Mouse (Mus musculus) embryonic facial prominence, embryonic 14.5 days (tissue): ENCODE data around the gene Zkscan8. TPM values are rescaled to one million over a fixed set of nuclear protein-coding genes. Genes with fewer than 3 reads are reported as not detected.
A peak's percentile ranks its signal among the peaks of the same experiment; 100 is the strongest.
"Not testable (repeated sequence)": the region's sequence is repeated elsewhere in the genome, so short reads cannot be mapped to it uniquely, and the experiment has no call there.

Experiments
- ATAC-seq: fragments of 200-750 bp; cut with Nextera tagmentation; 2 replicates; pipeline ENCODE4 v1.8.0; 2017; ENCODE audit warnings: low read depth, moderate number of reproducible peaks, moderate TSS enrichment
- DNase-seq: peaks from one replicate; pipeline ENCODE4 v3.0.0-alpha.2; 2015; ENCODE audit warnings: low spot score
- H3K27ac ChIP-seq: fragments of 300-500 bp; sonication (generic); replicated peaks from 2 replicates; pipeline ENCODE4 v1.5.1; 2014; ENCODE audit warnings: low read depth, mild to moderate bottlenecking, low read length, moderate library complexity
- H3K27me3 ChIP-seq: fragments of 300-500 bp; sonication (generic); replicated peaks from 2 replicates; pipeline ENCODE4 v1.6.1; 2014; ENCODE audit warnings: low read length; ENCODE audit not compliant: control insufficient read depth, insufficient read depth
- H3K36me3 ChIP-seq: fragments of 300-500 bp; sonication (generic); 2 replicates; pipeline ENCODE4 v1.6.1; 2014; ENCODE audit warnings: low read length, mixed read lengths; ENCODE audit not compliant: control insufficient read depth, insufficient read depth
- H3K4me1 ChIP-seq: fragments of 300-500 bp; sonication (generic); 2 replicates; pipeline ENCODE4 v1.6.1; 2014; ENCODE audit warnings: antibody characterized with exemption, low read length; ENCODE audit not compliant: control insufficient read depth, insufficient read depth
- H3K4me2 ChIP-seq: fragments of 300-500 bp; sonication (generic); 2 replicates; pipeline ENCODE4 v1.6.1; 2014; ENCODE audit warnings: low read depth, mild to moderate bottlenecking, low read length, moderate library complexity, mixed read lengths
- H3K4me3 ChIP-seq: fragments of 300-500 bp; sonication (generic); 2 replicates; pipeline ENCODE4 v1.5.1; 2014; ENCODE audit warnings: low read depth, mild to moderate bottlenecking, low read length
- H3K9ac ChIP-seq: fragments of 300-500 bp; sonication (generic); 2 replicates; pipeline ENCODE4 v1.6.1; 2014; ENCODE audit warnings: low read depth, mild to moderate bottlenecking, low read length, moderate library complexity, mixed read lengths
- H3K9me3 ChIP-seq: fragments of 300-500 bp; sonication (generic); 2 replicates; pipeline ENCODE4 v1.6.1; 2016; ENCODE audit warnings: low read length; ENCODE audit not compliant: control insufficient read depth
- WGBS: fragments of 180-500 bp; shearing (Covaris S2); extraction: QIAGEN DNeasy Blood & Tissue Kit; methylation state at CpG from one replicate; pipeline ENCODE4 v1.1.7; 2014; 5-methylcytosine and 5-hydroxymethylcytosine counted together
- polyA plus RNA-seq: library from polyadenylated mRNA; unstranded; fragments of >200 nt; fragmentation: Nextera tagmentation; extraction: Ambion mirVana; gene quantifications from 2 replicates; pipeline ENCODE4 v1.2.1, GENCODE M21; 2014

The Zkscan8 gene
- 8.5 and 9.8 TPM in 2 replicates for polyA plus RNA-seq

DNA sequence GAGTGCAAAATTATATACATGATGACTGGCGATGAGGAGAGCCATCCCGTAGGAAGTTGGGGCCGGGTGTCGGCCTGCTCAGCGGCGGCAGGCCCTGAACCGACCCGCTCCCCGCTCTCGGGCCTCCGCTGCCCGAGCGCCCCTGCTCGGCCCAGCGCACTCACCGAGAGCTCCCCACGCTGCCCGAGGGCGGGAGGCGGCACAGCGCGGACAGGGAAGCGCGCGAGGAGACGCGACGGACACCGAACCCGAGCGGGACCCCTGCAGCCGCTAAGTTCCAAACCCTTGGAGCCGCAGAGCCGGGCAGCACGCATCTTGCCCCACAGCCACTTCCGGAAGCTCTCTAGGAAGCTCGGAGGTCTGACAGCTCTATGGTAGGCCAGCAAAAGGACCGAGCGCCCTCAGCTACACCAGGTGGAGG is at the start of gene Zkscan8:
Gene Zkscan8, minus strand, starts transcription at position 340 of the 421 bp plus-strand sequence.
- peak within 1 kb of the TSS; percentile 96 for H3K27ac ChIP-seq
- H3K9ac ChIP-seq, result peak within 1 kb of the TSS; percentile 99
- DNase-seq (peak; percentile 94), ATAC-seq (peak; percentile 99)
- H3K4me1 ChIP-seq, result 0 out of 2 replicates have a peak, but pooled peaks cover 6% of the 10 kb centered on the region
- H3K4me3 ChIP-seq, result peak within 1 kb of the TSS; percentile 90
- WGBS, result 0% methylated on average over 22 of the region's 39 CpGs
- peaks cover 12% of the 10 kb centered on the region for H3K36me3 ChIP-seq
- no peaks in the 10 kb centered on the region for H3K9me3 ChIP-seq
- H3K4me2 ChIP-seq, result peak within 1 kb of the TSS; percentile 71
- no peaks in the 10 kb centered on the region for H3K27me3 ChIP-seq

DNA sequence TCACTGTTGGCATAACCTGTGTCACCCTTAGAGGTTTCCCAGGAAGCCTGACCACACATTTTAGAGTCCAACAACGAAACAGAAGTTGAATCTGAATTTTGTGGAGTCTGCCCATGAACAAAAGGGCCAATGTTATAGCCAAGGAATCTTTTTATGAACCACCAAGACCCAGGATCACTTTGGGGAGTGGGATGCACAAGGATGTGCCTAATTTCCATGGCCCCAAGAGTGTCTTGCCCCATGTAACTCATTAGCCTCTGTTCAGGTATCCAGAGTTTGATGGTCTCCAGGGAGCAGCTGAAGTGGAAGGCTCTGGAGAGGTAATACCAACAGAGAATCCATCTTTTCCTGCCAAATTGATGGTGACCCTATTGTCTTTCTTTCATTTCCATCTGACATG is 28.9 kb upstream of the Zkscan8 start, which contains the start of gene Olfr1535:
Gene Olfr1535, minus strand, starts transcription at position 101 of the 400 bp plus-strand sequence.
- H3K36me3 ChIP-seq, result no peaks in the 10 kb centered on the region
- no peaks in the 10 kb centered on the region for H3K27me3 ChIP-seq
- WGBS, result 41% methylated on average over 1 of the region's 1 CpGs
- H3K4me1 ChIP-seq, result no peaks in the 10 kb centered on the region
- no peaks in the 10 kb centered on the region for H3K9me3 ChIP-seq
- DNase-seq (no peak), ATAC-seq (no peak)
- no peak within 1 kb of the TSS for H3K4me2 ChIP-seq
- H3K4me3 ChIP-seq, result no peak within 1 kb of the TSS
- H3K27ac ChIP-seq, result no peak within 1 kb of the TSS
- no peak within 1 kb of the TSS for H3K9ac ChIP-seq

DNA sequence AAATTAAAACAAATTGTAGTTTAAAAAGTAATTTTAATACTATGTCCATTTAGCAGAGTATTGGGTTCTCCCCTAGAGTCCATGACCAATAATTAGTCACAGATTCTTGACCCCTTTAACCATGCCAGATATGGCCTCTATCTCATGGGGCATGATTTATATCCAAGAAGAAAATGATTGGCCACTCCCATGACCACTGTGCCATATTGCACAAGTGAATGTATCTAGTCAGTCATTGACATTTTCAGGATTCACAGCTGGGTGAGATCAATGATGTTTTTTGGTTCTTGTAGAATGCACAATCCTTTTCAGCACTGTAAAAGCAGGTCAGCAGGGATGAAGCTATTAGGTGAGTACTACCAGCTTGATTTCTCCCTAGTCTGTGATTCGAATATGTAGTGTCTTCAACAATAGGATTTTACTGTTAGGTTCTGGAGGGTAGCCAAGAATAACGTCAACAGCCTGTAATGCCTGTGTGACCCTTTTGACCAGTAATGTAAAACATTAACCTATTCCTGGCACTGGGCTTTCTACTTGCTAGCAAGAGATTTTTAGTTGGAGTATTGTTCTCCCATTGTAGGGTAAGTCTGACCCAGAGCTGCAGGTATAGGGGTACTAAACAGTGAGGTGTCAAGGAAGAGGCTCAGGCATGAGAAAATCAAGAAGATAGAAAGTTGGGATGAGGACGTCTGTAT is 19.6 kb upstream of the Zkscan8 start:
- no peaks in the 10 kb centered on the region for H3K36me3 ChIP-seq
- ATAC-seq (no peak), DNase-seq (no peak)
- no peak overlapping the region for H3K9ac ChIP-seq
- no peak overlapping the region for H3K4me3 ChIP-seq
- H3K4me1 ChIP-seq, result no peaks in the 10 kb centered on the region
- no peak overlapping the region for H3K27ac ChIP-seq
- H3K4me2 ChIP-seq, result no peak overlapping the region
- no peaks in the 10 kb centered on the region for H3K27me3 ChIP-seq
- no peaks in the 10 kb centered on the region for H3K9me3 ChIP-seq
- WGBS, result 50% methylated on average over 3 of the region's 3 CpGs

DNA sequence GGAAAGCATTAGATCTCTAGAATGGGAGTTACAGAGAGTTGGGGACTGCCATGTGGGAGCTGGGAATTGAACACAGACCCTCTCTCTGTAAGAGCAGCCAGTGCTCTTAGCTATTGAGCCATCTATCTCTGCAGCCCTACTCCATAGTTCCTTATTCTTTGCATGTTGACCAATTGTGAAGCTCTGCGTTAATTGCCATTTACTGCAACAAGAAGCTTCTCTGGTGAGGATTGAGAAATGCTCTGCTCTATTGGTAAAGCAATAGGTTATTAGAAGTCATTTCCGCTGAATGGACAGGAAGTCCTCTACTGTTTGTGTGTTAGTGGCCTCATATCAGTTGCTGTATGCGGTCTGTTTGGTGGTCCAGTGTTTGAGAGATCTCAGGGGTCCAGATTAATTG is 18.6 kb upstream of the Zkscan8 start:
- no peak overlapping the region for H3K27ac ChIP-seq
- WGBS, result 90% methylated on average over 3 of the region's 3 CpGs
- H3K9ac ChIP-seq, result no peak overlapping the region
- ATAC-seq (no peak), DNase-seq (no peak)
- H3K36me3 ChIP-seq, result no peaks in the 10 kb centered on the region
- no peak overlapping the region for H3K4me3 ChIP-seq
- no peaks in the 10 kb centered on the region for H3K9me3 ChIP-seq
- H3K4me1 ChIP-seq, result no peaks in the 10 kb centered on the region
- no peak overlapping the region for H3K4me2 ChIP-seq
- H3K27me3 ChIP-seq, result no peaks in the 10 kb centered on the region

DNA sequence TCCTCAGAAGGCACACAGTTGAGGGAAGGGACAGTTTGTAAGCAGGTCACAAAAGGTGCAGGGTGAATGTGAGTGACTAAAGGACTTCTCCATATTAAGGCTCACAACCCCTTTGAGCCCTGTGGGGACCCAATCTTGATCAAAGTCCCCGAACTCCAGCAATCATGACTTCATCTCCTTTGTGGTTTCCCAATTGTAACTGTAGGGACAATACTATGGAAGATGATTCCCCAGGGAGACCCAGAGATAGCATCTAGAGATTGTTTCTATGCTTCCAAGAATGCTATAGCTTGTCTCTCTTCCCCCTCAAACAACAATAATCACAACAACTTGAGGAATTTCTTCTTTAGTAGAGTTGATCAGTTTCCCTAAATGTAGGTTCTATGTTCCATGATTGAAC is 11.8 kb upstream of the Zkscan8 start, which contains the start of gene Olfr1366:
Gene Olfr1366, minus strand, starts transcription at position 101 of the 400 bp plus-strand sequence.
- H3K4me3 ChIP-seq, result no peak within 1 kb of the TSS
- 72% methylated on average over 1 of the region's 1 CpGs for WGBS
- DNase-seq (no peak), ATAC-seq (no peak)
- H3K27me3 ChIP-seq, result no peaks in the 10 kb centered on the region
- H3K27ac ChIP-seq, result no peak within 1 kb of the TSS
- no peak within 1 kb of the TSS for H3K9ac ChIP-seq
- H3K9me3 ChIP-seq, result no peaks in the 10 kb centered on the region
- H3K4me2 ChIP-seq, result no peak within 1 kb of the TSS
- no peaks in the 10 kb centered on the region for H3K4me1 ChIP-seq
- no peaks in the 10 kb centered on the region for H3K36me3 ChIP-seq

DNA sequence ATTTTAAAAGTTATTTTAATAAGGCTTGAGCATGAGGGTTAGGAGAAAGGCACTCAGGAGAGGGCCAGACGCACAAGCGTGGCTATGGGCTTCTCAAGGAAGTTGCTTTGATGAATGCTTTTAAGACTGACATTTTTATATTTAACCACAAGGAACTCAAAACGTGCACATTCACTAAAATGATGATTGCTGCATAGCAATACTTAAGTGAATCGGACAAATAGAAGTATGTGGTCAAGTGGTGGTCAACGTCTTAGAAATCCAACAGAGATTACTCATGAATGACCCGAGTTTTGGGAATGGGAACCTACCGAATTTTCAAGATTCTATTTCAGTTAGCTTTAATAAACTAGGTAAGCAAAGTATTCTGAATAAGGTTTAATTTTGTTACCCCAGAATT is 784 bp downstream of the Zkscan8 start:
- H3K36me3 ChIP-seq, result peaks cover 17% of the 10 kb centered on the region
- H3K9ac ChIP-seq, result peak overlapping the region; percentile 48
- H3K27me3 ChIP-seq, result no peaks in the 10 kb centered on the region
- H3K27ac ChIP-seq, result no peak overlapping the region
- DNase-seq, result peak; percentile 1
- peak overlapping the region; percentile 71 for H3K4me2 ChIP-seq
- peak overlapping the region; percentile 90 for H3K4me3 ChIP-seq
- H3K9me3 ChIP-seq, result no peaks in the 10 kb centered on the region
- 0 out of 2 replicates have a peak, but pooled peaks cover 6% of the 10 kb centered on the region for H3K4me1 ChIP-seq
- 42% methylated on average over 7 of the region's 7 CpGs for WGBS
- no peak for ATAC-seq

DNA sequence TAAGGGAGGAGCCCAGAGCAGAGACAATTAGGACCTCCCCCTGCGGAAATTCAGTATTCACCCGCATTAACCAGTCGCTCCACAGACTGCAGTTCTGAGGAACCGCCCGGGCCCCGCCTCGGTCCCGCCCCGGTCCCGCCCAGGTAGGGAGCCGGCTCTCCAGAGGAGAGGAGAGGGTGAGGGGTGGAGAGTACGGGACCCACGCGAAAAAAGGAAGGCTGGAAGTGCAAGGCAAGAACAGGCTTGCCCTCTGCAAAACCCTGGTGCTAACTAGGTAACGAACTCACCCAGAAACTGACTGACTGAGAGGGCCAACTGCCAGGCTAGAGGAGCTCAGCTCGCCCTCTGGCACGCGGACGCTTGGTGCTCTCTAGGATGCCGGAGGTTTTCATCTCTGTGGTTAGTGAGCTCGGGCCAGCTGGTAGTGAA is 24.7 kb downstream of the Zkscan8 start:
- peak overlapping the region; percentile 61 for H3K4me3 ChIP-seq
- ATAC-seq, result peak; percentile 100
- under 1% methylated on average over 21 of the region's 21 CpGs for WGBS
- H3K9ac ChIP-seq, result peak overlapping the region; percentile 67
- H3K4me2 ChIP-seq, result peak overlapping the region; percentile 63
- no peaks in the 10 kb centered on the region for H3K9me3 ChIP-seq
- no peaks in the 10 kb centered on the region for H3K27me3 ChIP-seq
- peak; percentile 96 for DNase-seq
- H3K4me1 ChIP-seq, result no peaks in the 10 kb centered on the region
- no peaks in the 10 kb centered on the region for H3K36me3 ChIP-seq
- H3K27ac ChIP-seq, result peak overlapping the region; percentile 88

DNA sequence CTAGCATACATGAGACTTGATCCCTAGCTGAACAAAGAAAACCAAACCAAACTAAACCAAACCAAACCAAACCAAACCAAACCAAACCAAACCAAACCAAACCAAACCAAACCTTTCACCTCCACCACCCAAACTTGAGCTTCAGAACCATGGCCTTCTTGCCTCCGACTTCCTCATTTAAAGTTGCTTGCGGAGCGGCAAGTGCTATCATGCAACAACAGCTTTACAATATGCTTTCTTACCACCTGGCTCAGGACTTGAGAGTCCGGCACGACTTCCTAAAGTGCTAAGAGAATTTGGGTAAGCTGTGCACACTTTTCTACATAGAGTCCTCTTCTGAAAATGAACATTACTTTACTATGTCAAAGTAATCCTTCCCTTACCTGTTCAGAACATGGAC is 28.6 kb downstream of the Zkscan8 start:
- Histone ChIP-seq H3K27me3 (no peaks in the 10 kb centered on the region), H3K27ac (no peak overlapping the region)
- WGBS, result 86% methylated on average over 5 of the region's 5 CpGs

DNA sequence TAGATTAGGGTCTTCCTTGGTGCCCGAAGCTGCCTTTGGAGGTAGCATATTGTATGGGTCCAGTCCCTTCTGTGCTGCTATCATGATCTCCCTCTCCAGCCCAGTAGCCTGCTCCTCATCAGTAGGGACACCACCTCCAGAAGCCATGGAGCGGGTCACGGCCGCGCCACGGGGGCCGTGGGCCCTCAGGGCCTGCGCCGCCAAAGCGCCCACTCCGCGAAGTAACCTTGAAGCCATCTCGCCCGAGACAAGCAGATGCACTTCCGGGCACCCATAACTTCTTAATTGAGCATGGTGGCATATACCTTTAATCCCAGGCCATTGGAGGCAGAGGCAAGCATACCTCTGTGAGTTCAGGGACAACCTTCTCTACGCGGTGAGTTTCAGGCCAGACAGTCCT is 29.7 kb downstream of the Zkscan8 start, which contains the start of gene Gm11273:
Gene Gm11273, minus strand, starts transcription at position 237 of the 400 bp plus-strand sequence.
- not testable (repeated sequence) for DNase-seq
- WGBS, result 96% methylated on average over 17 of the region's 17 CpGs

More for the DNA sequence above, 28.6 kb downstream of the Zkscan8 start:
- Histone ChIP-seq H3K4me3 (no peak overlapping the region), H3K36me3 (no peaks in the 10 kb centered on the region), H3K9me3 (no peaks in the 10 kb centered on the region), H3K4me1 (no peaks in the 10 kb centered on the region), H3K4me2 (no peak overlapping the region), H3K9ac (no peak overlapping the region)
- ATAC-seq, result no peak
- DNase-seq, result no peak

More for the DNA sequence above, 29.7 kb downstream of the Zkscan8 start, which contains the start of gene Gm11273:
- not testable (repeated sequence) for H3K4me3 ChIP-seq, H3K36me3 ChIP-seq, H3K9ac ChIP-seq, H3K4me1 ChIP-seq, ATAC-seq, H3K27me3 ChIP-seq, H3K27ac ChIP-seq, H3K4me2 ChIP-seq, H3K9me3 ChIP-seq
